Mouse (Mus musculus) heart, postnatal 14 days (tissue): ENCODE measurements around the gene Rbm14. TPM values are rescaled to one million over a fixed set of nuclear protein-coding genes. Genes with fewer than 3 reads are reported as not detected.
A peak's percentile ranks its signal among the peaks of the same experiment; 100 is the strongest.

ENCODE experiments used
- DNase-seq, 2 experiments: peaks; one replicate each; pipeline ENCODE4 v3.0.0; 2021 to 2022
- intact Hi-C: fragments of 180-260 bp; cut with DNase I; formaldehyde crosslinking; loops from one replicate; pipeline ENCODE4 v1.15.1; 2025
- long read RNA-seq, 2 experiments: library from polyadenylated mRNA; stranded (forward); transcript quantifications; one replicate each; pipeline ENCODE4 v2.0.0; 2021
- total RNA-seq, 2 experiments: library from RNA; stranded (reverse); gene quantifications; 2 replicates each; pipeline ENCODE4 v1.2.3; 2021

The Rbm14 gene
- total RNA-seq = 10 to 100 TPM; 25.3 to 32.3 TPM
- long read RNA-seq, experiment 1, transcript Rbm14-201 (3 exons, 3,165 nt) = major isoform, 19 of 26 reads
- long read RNA-seq, experiment 1, partial matches to known transcripts = 6 of 26 reads
- long read RNA-seq, experiment 1, other reads (novel, unspliced or antisense) = 0 of 26 reads
- long read RNA-seq, experiment 2, transcript Rbm14-201 (3 exons, 3,165 nt) = major isoform, 19 of 25 reads
- long read RNA-seq, experiment 2, partial matches to known transcripts = 6 of 25 reads
- long read RNA-seq, experiment 2, other reads (novel, unspliced or antisense) = 0 of 25 reads

- intact Hi-C loops = no loop called here
These were observed at the start of gene Rbm14, which contains the start of gene Gm21992 for GRCm38 (mm10) chr19:4811063-4811908. Gene Rbm14, minus strand, starts transcription at chr19:4811634. Gene Gm21992, minus strand, starts transcription at chr19:4811612.

GRCm38 (mm10) chr19:4859081-4859480 is 47.6 kb upstream of the Rbm14 start:
- intact Hi-C loops = no loop called here
- no peak for DNase-seq

More at GRCm38 (mm10) chr19:4811063-4811908, at the start of gene Rbm14, which contains the start of gene Gm21992:
- peak; percentile 97 for DNase-seq

GRCm38 (mm10) chr19:4855951-4856350 is 44.5 kb upstream of the Rbm14 start:
- intact Hi-C loops = no loop called here
- no peak for DNase-seq

- no peak for DNase-seq
- intact Hi-C loops = no loop called here
These were observed 44.0 kb upstream of the Rbm14 start for GRCm38 (mm10) chr19:4855470-4855820.

GRCm38 (mm10) chr19:4854552-4855469 is 43.4 kb upstream of the Rbm14 start, which contains the start of gene Ctsf:
Gene Ctsf, plus strand, starts transcription at chr19:4855130.
- peak; percentile 89 to 90 for DNase-seq
- intact Hi-C loops = loop anchor here (5.0 kb wide), 1 partner anchor 228 kb away; the partner anchor contains the start of gene Rce1

- no peak for DNase-seq
- intact Hi-C loops = loop anchor here (5.0 kb wide), 1 partner anchor 223 kb away; the partner anchor contains the start of gene Rce1
These were observed 38.8 kb upstream of the Rbm14 start for GRCm38 (mm10) chr19:4850281-4850680.

GRCm38 (mm10) chr19:4849800-4850199 is 38.4 kb upstream of the Rbm14 start:
- DNase-seq = no peak
- intact Hi-C loops = loop anchor here (5.0 kb wide), 1 partner anchor 222 kb away; the partner anchor contains the start of gene Rce1

GRCm38 (mm10) chr19:4847490-4847889 is 36.1 kb upstream of the Rbm14 start:
- intact Hi-C loops = loop anchor here (1.0 kb wide), 1 partner anchor 92 kb away; no protein-coding TSS in a partner anchor
- peak; percentile 19 to 30 for DNase-seq

- intact Hi-C loops = no loop called here
- no peak for DNase-seq
These were observed 34.4 kb upstream of the Rbm14 start for GRCm38 (mm10) chr19:4845846-4846245.

- intact Hi-C loops = no loop called here
- no peak for DNase-seq
These were observed 31.2 kb upstream of the Rbm14 start for GRCm38 (mm10) chr19:4842611-4843010.

- DNase-seq = no peak
- intact Hi-C loops = no loop called here
These were observed 29.4 kb upstream of the Rbm14 start for GRCm38 (mm10) chr19:4840848-4841247.

GRCm38 (mm10) chr19:4839149-4839548 is 27.7 kb upstream of the Rbm14 start, which contains the start of the genes Ccs and Ccdc87:
Gene Ccs, minus strand, starts transcription at chr19:4839332.
Gene Ccdc87, plus strand, starts transcription at chr19:4839366.
- DNase-seq = peak; percentile 97 to 98
- intact Hi-C loops = loop anchor here (2.0 kb wide), 1 partner anchor 26 kb away; no protein-coding TSS in a partner anchor

- DNase-seq = no peak
- intact Hi-C loops = loop anchor here (2.0 kb wide), 1 partner anchor 26 kb away; no protein-coding TSS in a partner anchor
These were observed 27.2 kb upstream of the Rbm14 start for GRCm38 (mm10) chr19:4838526-4839140.

- intact Hi-C loops = no loop called here
- no peak for DNase-seq
These were observed 25.6 kb upstream of the Rbm14 start for GRCm38 (mm10) chr19:4837049-4837448.

- DNase-seq = no peak
- intact Hi-C loops = no loop called here
These were observed 24.7 kb upstream of the Rbm14 start for GRCm38 (mm10) chr19:4836096-4836495.

GRCm38 (mm10) chr19:4833977-4834376 is 22.5 kb upstream of the Rbm14 start:
- DNase-seq = no peak
- intact Hi-C loops = no loop called here

GRCm38 (mm10) chr19:4829156-4829555 is 17.7 kb upstream of the Rbm14 start:
- DNase-seq = peak; percentile 62 to 84

GRCm38 (mm10) chr19:4828444-4829114 is 17.1 kb upstream of the Rbm14 start:
- no peak for DNase-seq
- intact Hi-C loops = no loop called here

More at GRCm38 (mm10) chr19:4829156-4829555, 17.7 kb upstream of the Rbm14 start:
- intact Hi-C loops = no loop called here
